Mouse (Mus musculus) liver, embryonic 14.5 days (tissue): ENCODE measurements around the gene Vip.

Experiments
- CTCF ChIP-seq: IDR thresholded peaks from 2 replicates; pipeline ENCODE4 v1.5.1; 2016; ENCODE audit warnings: antibody characterized with exemption, low read depth, control low read depth
- EP300 ChIP-seq: IDR thresholded peaks from 2 replicates; pipeline ENCODE4 v1.6.1; 2016; ENCODE audit warnings: antibody characterized with exemption, low read depth

DNA sequence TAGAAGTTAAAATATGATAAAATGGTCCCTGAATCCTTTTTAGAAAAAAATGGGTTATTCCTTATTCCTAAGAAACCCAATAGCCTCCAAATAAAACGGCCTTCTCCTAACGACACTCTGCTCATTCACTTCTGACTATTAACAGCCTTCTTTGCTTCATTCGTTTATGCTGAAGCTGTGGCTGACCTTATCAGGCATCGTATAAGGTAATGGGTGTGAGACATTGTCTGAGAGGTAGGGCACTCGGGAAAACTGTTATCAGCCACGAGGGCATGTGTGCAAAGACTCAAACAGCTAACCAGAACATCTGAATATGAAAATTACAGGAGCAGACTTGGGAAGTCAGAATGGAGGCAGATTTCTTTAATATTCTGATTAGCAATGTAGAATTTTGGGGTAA, 42.5 kb upstream of the Vip start:
- TF ChIP-seq CTCF, result no peak
- TF ChIP-seq EP300, result no peak
